Mouse (Mus musculus): Measurements from ENCODE around the gene Camkk1. TPM values are rescaled to one million over a fixed set of nuclear protein-coding genes. Genes with fewer than 3 reads are reported as not detected.
A peak's percentile ranks its signal among the peaks of the same experiment; 100 is the strongest.

The Camkk1 gene
- polyA plus RNA-seq, 1 experiment from 2014 or later, result 17.1 TPM

DNA sequence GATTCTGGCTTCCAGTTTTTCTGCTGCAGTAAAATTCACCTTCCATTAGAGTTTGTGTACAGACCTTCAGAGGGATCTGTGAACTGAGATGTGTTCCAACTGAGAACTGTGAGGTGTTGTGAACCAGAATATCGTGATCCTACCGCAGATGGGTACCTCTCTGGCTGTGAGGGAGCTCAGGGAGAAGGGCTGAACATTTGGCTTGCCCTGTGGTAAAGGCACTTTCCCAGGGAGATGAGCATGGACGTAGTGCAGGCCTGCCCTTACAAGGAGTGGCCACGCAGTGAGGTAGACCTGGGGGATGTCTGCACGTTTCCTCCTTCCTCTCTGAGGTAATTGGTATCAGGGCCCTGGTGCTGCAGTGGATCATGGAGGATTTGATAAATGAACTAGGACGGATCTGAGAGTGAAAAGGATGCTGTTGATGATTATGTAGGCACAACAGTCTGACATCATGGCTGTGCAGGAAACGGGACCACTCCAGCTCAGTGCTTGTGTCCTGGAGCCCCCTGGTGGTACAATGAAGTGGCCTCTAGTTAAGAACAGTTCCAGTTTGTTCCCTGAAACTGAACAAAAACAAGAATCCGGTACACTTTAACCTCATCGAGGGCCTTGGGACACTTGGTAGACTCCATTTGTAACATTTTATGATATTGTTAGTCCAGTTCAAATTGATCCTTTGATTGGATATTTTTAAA, 20.4 kb downstream of the Camkk1 start:
- WGBS, result 63% methylated on average over 9 of the region's 9 CpGs
- ATAC-seq, result peak; percentile 81

GRCm38 (mm10) chr11:73044229-73044755, 25.5 kb downstream of the Camkk1 start:
- H3K4me3 ChIP-seq (replicated peaks), result no peak overlapping the region
- peaks cover 9% of the 10 kb centered on the region for H3K4me1 ChIP-seq (replicated peaks)
- no peak overlapping the region for H3K27ac ChIP-seq
- H3K9me3 ChIP-seq, result no peaks in the 10 kb centered on the region
- H3K27me3 ChIP-seq, result no peaks in the 10 kb centered on the region
- no peak overlapping the region for H3K9ac ChIP-seq (replicated peaks)
- 61% methylated on average over 6 of the region's 6 CpGs for WGBS
- no peak overlapping the region for H3K4me2 ChIP-seq (replicated peaks)
- H3K36me3 ChIP-seq, result peaks cover 17% of the 10 kb centered on the region
- no peak for ATAC-seq

More for the DNA sequence above, 20.4 kb downstream of the Camkk1 start:
- Histone ChIP-seq H3K4me1 (replicated peaks) (no peaks in the 10 kb centered on the region), H3K4me3 (replicated peaks) (no peak overlapping the region), H3K9ac (replicated peaks) (no peak overlapping the region), H3K27ac (no peak overlapping the region), H3K4me2 (replicated peaks) (no peak overlapping the region), H3K27me3 (no peaks in the 10 kb centered on the region), H3K36me3 (peaks cover 36% of the 10 kb centered on the region), H3K9me3 (no peaks in the 10 kb centered on the region)

GRCm38 (mm10) chr11:73044789-73045188, 26.0 kb downstream of the Camkk1 start:
- no peaks in the 10 kb centered on the region for H3K27me3 ChIP-seq
- no peak overlapping the region for H3K4me3 ChIP-seq (replicated peaks)
- no peaks in the 10 kb centered on the region for H3K9me3 ChIP-seq
- no peak overlapping the region for H3K27ac ChIP-seq
- ATAC-seq, result no peak
- H3K9ac ChIP-seq (replicated peaks), result no peak overlapping the region
- peaks cover 17% of the 10 kb centered on the region for H3K36me3 ChIP-seq
- WGBS, result 72% methylated on average over 4 of the region's 4 CpGs
- no peak overlapping the region for H3K4me2 ChIP-seq (replicated peaks)
- peaks cover 13% of the 10 kb centered on the region for H3K4me1 ChIP-seq (replicated peaks)

GRCm38 (mm10) chr11:73047542-73047996, 28.8 kb downstream of the Camkk1 start, which contains the start of gene Ncbp3:
Gene Ncbp3, plus strand, starts transcription at chr11:73047783.
- ATAC-seq, result peak; percentile 97
- Histone ChIP-seq H3K4me3 (replicated peaks) (peak within 1 kb of the TSS; percentile 77), H3K9me3 (no peaks in the 10 kb centered on the region), H3K4me2 (replicated peaks) (peak within 1 kb of the TSS; percentile 80), H3K4me1 (replicated peaks) (peaks cover 15% of the 10 kb centered on the region), H3K9ac (replicated peaks) (peak within 1 kb of the TSS; percentile 93), H3K27me3 (no peaks in the 10 kb centered on the region), H3K27ac (peak within 1 kb of the TSS; percentile 89), H3K36me3 (peaks cover 13% of the 10 kb centered on the region)
- WGBS, result under 1% methylated on average over 39 of the region's 39 CpGs

GRCm38 (mm10) chr11:73048030-73048876, 29.4 kb downstream of the Camkk1 start:
- peak overlapping the region; percentile 89 for H3K27ac ChIP-seq
- 1% methylated on average over 54 of the region's 55 CpGs for WGBS

DNA sequence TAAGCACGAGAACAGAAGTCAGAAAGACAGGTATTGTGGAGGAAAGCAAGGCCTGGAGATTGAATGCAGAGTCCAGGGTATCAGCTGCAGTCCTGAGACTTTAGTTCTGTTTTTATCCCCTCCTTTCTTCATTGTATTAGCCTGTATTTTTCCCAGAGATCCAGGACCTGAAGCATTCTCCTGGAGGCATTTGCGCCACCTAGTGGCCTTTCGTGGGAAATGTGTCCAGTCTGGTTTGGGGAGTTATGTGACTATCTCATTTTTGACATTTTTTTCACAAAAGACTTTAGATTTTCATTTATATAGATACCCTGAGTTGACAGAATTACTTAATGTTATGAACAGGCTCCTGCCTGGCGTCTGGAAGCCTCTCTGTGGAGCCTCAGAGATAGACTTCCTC, 30.5 kb downstream of the Camkk1 start:
- H3K9ac ChIP-seq (replicated peaks), result peak overlapping the region; percentile 93
- WGBS, result 5% methylated on average over 4 of the region's 4 CpGs
- no peak for ATAC-seq

More at GRCm38 (mm10) chr11:73048030-73048876, 29.4 kb downstream of the Camkk1 start:
- Histone ChIP-seq H3K9ac (replicated peaks) (peak overlapping the region; percentile 93), H3K4me1 (replicated peaks) (peaks cover 15% of the 10 kb centered on the region), H3K4me2 (replicated peaks) (peak overlapping the region; percentile 80), H3K27me3 (no peaks in the 10 kb centered on the region), H3K4me3 (replicated peaks) (peak overlapping the region; percentile 77), H3K9me3 (no peaks in the 10 kb centered on the region), H3K36me3 (peaks cover 15% of the 10 kb centered on the region)
- ATAC-seq, result peak; percentile 80

DNA sequence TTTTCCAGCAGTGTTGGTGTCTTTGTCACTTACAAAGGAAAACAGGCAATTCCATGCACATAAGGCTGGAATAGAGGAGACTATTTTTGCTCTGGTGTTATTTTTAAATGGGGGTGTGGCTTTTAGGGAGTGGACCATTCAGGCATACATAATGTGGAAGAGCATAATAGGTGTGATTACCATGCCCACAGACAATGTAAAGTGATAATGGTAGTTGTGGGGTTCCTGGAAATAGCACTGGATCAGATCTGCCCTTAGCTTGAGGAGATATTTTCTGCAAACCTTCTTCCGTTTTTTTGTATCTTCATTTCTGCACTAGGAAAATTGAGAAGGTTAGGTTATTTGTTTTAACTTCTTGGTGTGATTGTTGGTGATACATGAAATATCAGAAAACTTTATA, 34.0 kb downstream of the Camkk1 start:
- Histone ChIP-seq H3K4me2 (replicated peaks) (no peak overlapping the region), H3K36me3 (peaks cover 58% of the 10 kb centered on the region), H3K9me3 (no peaks in the 10 kb centered on the region), H3K9ac (replicated peaks) (no peak overlapping the region), H3K27me3 (no peaks in the 10 kb centered on the region), H3K4me1 (replicated peaks) (peaks cover 15% of the 10 kb centered on the region), H3K27ac (no peak overlapping the region), H3K4me3 (replicated peaks) (no peak overlapping the region)
- no peak for ATAC-seq
- 97% methylated on average over 1 of the region's 1 CpGs for WGBS

More for the DNA sequence above, 30.5 kb downstream of the Camkk1 start:
- H3K27ac ChIP-seq, result peak overlapping the region; percentile 61
- peak overlapping the region; percentile 77 for H3K4me3 ChIP-seq (replicated peaks)
- H3K9me3 ChIP-seq, result no peaks in the 10 kb centered on the region
- H3K27me3 ChIP-seq, result no peaks in the 10 kb centered on the region
- peak overlapping the region; percentile 80 for H3K4me2 ChIP-seq (replicated peaks)
- H3K4me1 ChIP-seq (replicated peaks), result peaks cover 15% of the 10 kb centered on the region
- H3K36me3 ChIP-seq, result peaks cover 26% of the 10 kb centered on the region

DNA sequence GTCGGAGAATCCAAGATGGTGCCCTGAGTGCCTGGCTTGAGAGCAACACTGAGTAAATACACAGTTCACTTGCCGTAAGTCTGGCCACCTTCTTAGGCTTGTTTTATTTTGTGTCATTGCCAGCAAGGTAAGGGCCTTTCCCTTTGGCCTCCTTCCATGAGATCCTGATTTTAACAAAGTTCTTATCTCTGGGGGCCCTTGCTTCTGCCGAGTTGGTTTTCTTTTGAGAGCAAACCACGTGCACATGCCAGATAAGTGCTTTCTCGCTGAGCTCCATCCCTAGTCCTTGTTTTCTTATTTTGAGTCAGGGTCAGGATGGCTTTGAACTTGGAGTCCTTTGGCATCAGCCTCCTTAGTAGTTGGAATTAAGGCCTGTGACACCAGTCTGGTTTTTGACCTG, 38.9 kb downstream of the Camkk1 start:
- no peak overlapping the region for H3K9ac ChIP-seq (replicated peaks)
- peaks cover 69% of the 10 kb centered on the region for H3K36me3 ChIP-seq
- H3K4me2 ChIP-seq (replicated peaks), result no peak overlapping the region
- H3K4me3 ChIP-seq (replicated peaks), result no peak overlapping the region
- ATAC-seq, result no peak
- 96% methylated on average over 5 of the region's 5 CpGs for WGBS
- H3K4me1 ChIP-seq (replicated peaks), result no peaks in the 10 kb centered on the region
- H3K9me3 ChIP-seq, result no peaks in the 10 kb centered on the region
- H3K27ac ChIP-seq, result no peak overlapping the region
- no peaks in the 10 kb centered on the region for H3K27me3 ChIP-seq

GRCm38 (mm10) chr11:73059630-73060029, 40.8 kb downstream of the Camkk1 start:
- peaks cover 57% of the 10 kb centered on the region for H3K36me3 ChIP-seq
- no peak overlapping the region for H3K4me3 ChIP-seq (replicated peaks)
- H3K27ac ChIP-seq, result no peak overlapping the region
- H3K4me2 ChIP-seq (replicated peaks), result no peak overlapping the region
- H3K9me3 ChIP-seq, result no peaks in the 10 kb centered on the region
- no peaks in the 10 kb centered on the region for H3K4me1 ChIP-seq (replicated peaks)
- H3K9ac ChIP-seq (replicated peaks), result no peak overlapping the region
- WGBS, result 86% methylated on average over 3 of the region's 3 CpGs
- no peak for ATAC-seq
- H3K27me3 ChIP-seq, result no peaks in the 10 kb centered on the region

DNA sequence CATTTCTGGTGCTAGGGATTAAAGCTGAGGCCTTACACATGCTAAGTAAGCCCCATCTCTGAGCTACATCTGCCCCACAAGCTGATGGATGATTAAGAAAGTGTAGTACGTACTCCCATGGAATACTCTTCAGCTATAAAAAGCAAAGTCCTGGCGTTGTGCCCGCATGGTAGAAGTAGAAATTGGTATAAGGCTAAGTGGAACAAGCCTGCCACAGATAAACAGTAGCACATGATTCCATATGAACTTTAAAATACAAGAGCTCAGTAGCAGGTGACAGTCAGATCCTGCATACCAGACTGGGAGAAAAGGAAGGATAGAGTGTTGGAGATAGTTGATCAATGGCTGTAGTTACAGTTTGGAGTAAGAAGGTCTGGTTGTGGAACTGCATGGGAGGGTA, 42.6 kb downstream of the Camkk1 start:
- 94% methylated on average over 3 of the region's 3 CpGs for WGBS
- no peak overlapping the region for H3K4me2 ChIP-seq (replicated peaks)
- no peak for ATAC-seq
- H3K9me3 ChIP-seq, result no peaks in the 10 kb centered on the region
- no peak overlapping the region for H3K27ac ChIP-seq
- no peak overlapping the region for H3K9ac ChIP-seq (replicated peaks)
- peaks cover 50% of the 10 kb centered on the region for H3K36me3 ChIP-seq
- no peaks in the 10 kb centered on the region for H3K27me3 ChIP-seq
- H3K4me3 ChIP-seq (replicated peaks), result no peak overlapping the region
- no peaks in the 10 kb centered on the region for H3K4me1 ChIP-seq (replicated peaks)

GRCm38 (mm10) chr11:73071839-73072238, 53.0 kb downstream of the Camkk1 start:
- H3K9ac ChIP-seq (replicated peaks), result no peak overlapping the region
- 0 out of 2 replicates have a peak, but pooled peaks cover 2% of the 10 kb centered on the region for H3K4me1 ChIP-seq (replicated peaks)
- peaks cover 86% of the 10 kb centered on the region for H3K36me3 ChIP-seq
- no peak overlapping the region for H3K27ac ChIP-seq
- H3K9me3 ChIP-seq, result no peaks in the 10 kb centered on the region
- H3K4me2 ChIP-seq (replicated peaks), result no peak overlapping the region
- H3K4me3 ChIP-seq (replicated peaks), result no peak overlapping the region
- no peaks in the 10 kb centered on the region for H3K27me3 ChIP-seq
- ATAC-seq, result no peak
- 88% methylated on average over 3 of the region's 3 CpGs for WGBS

DNA sequence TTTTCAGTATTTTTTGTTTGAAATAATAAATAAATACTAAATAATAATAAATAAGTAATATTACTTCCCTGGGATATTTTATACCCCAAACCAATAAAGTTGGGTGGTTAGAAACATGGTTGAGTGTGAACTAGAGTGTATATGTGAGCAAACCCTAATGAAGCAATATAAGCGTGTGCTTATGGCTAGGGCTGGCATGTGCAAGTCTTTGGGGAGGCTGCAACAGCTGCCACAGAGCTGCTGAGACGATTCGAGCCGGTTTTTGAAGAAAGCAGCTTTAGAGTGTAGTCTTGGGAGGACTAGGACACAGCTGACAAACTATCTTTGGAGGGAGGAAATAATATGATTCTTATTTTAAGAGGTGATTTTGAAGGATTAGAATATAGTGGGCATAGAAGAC, 57.5 kb downstream of the Camkk1 start:
- H3K36me3 ChIP-seq, result peaks cover 82% of the 10 kb centered on the region
- H3K27me3 ChIP-seq, result no peaks in the 10 kb centered on the region
- WGBS, result 64% methylated on average over 4 of the region's 4 CpGs
- H3K4me1 ChIP-seq (replicated peaks), result 0 out of 2 replicates have a peak, but pooled peaks cover 3% of the 10 kb centered on the region
- no peaks in the 10 kb centered on the region for H3K9me3 ChIP-seq
- no peak for ATAC-seq
- H3K27ac ChIP-seq, result no peak overlapping the region
- H3K4me2 ChIP-seq (replicated peaks), result no peak overlapping the region
- H3K9ac ChIP-seq (replicated peaks), result no peak overlapping the region
- no peak overlapping the region for H3K4me3 ChIP-seq (replicated peaks)

Data from midbrain, embryonic 13.5 days (tissue).